Mouse (Mus musculus): ENCODE data around the gene Gm28308. TPM values are rescaled to one million over a fixed set of nuclear protein-coding genes. Genes with fewer than 3 reads are reported as not detected.

Gm28308 gene
- polyA plus RNA-seq, 1 experiment: not detected

- no peaks in the 10 kb centered on the region for H3K36me3 ChIP-seq (ENCODE audit: control insufficient read depth)
- H3K4me3 ChIP-seq (replicated peaks): no peak overlapping the region
- H3K4me1 ChIP-seq (ENCODE audit: control insufficient read depth): no peaks in the 10 kb centered on the region
- no peak for TF ChIP-seq GATA1 (IDR thresholded peaks at IDR 0.05; ENCODE audit: low read length)
- TF ChIP-seq TAL1 (IDR thresholded peaks at IDR 0.05; ENCODE audit: low read length): no peak
- H3K9me3 ChIP-seq (ENCODE audit: control insufficient read depth, low read length): no peaks in the 10 kb centered on the region
- H3K27me3 ChIP-seq (ENCODE audit: control insufficient read depth): no peaks in the 10 kb centered on the region
Measured at GRCm38 (mm10) chr6:52139115-52139514, 74.0 kb downstream of the Gm28308 start.

GRCm38 (mm10) chr6:52138576-52138975 lies 74.6 kb downstream of the Gm28308 start:
- Histone ChIP-seq H3K9me3 (ENCODE audit: control insufficient read depth, low read length) (no peaks in the 10 kb centered on the region), H3K4me3 (replicated peaks) (no peak overlapping the region), H3K36me3 (ENCODE audit: control insufficient read depth) (no peaks in the 10 kb centered on the region), H3K4me1 (ENCODE audit: control insufficient read depth) (no peaks in the 10 kb centered on the region), H3K27me3 (ENCODE audit: control insufficient read depth) (no peaks in the 10 kb centered on the region)
- TF ChIP-seq TAL1 (IDR thresholded peaks at IDR 0.05; ENCODE audit: low read length) (no peak), GATA1 (IDR thresholded peaks at IDR 0.05; ENCODE audit: low read length) (no peak)

- Histone ChIP-seq H3K4me3 (replicated peaks) (no peak overlapping the region), H3K27me3 (ENCODE audit: control insufficient read depth) (no peaks in the 10 kb centered on the region), H3K4me1 (ENCODE audit: control insufficient read depth) (no peaks in the 10 kb centered on the region), H3K9me3 (ENCODE audit: control insufficient read depth, low read length) (no peaks in the 10 kb centered on the region), H3K36me3 (ENCODE audit: control insufficient read depth) (no peaks in the 10 kb centered on the region)
- TF ChIP-seq GATA1 (IDR thresholded peaks at IDR 0.05; ENCODE audit: low read length) (no peak), TAL1 (IDR thresholded peaks at IDR 0.05; ENCODE audit: low read length) (no peak)
Measured at GRCm38 (mm10) chr6:52137841-52138535, 75.2 kb downstream of the Gm28308 start.

GRCm38 (mm10) chr6:52123673-52124072 lies 89.5 kb downstream of the Gm28308 start:
- Histone ChIP-seq H3K4me3 (replicated peaks) (no peak overlapping the region), H3K36me3 (ENCODE audit: control insufficient read depth) (no peaks in the 10 kb centered on the region), H3K4me1 (ENCODE audit: control insufficient read depth) (no peaks in the 10 kb centered on the region), H3K9me3 (ENCODE audit: control insufficient read depth, low read length) (0 out of 2 replicates have a peak, but pooled peaks cover 2% of the 10 kb centered on the region), H3K27me3 (ENCODE audit: control insufficient read depth) (no peaks in the 10 kb centered on the region)
- TF ChIP-seq GATA1 (IDR thresholded peaks at IDR 0.05; ENCODE audit: low read length) (no peak), TAL1 (IDR thresholded peaks at IDR 0.05; ENCODE audit: low read length) (no peak)

GRCm38 (mm10) chr6:52121173-52121572 lies 92.0 kb downstream of the Gm28308 start:
- Histone ChIP-seq H3K9me3 (ENCODE audit: control insufficient read depth, low read length) (no peaks in the 10 kb centered on the region), H3K27me3 (ENCODE audit: control insufficient read depth) (no peaks in the 10 kb centered on the region)
- TF ChIP-seq TAL1 (IDR thresholded peaks at IDR 0.05; ENCODE audit: low read length) (no peak), GATA1 (IDR thresholded peaks at IDR 0.05; ENCODE audit: low read length) (no peak)

GRCm38 (mm10) chr6:52118903-52119635 lies 94.1 kb downstream of the Gm28308 start:
- no peaks in the 10 kb centered on the region for H3K9me3 ChIP-seq (ENCODE audit: control insufficient read depth, low read length)
- no peak overlapping the region for H3K4me3 ChIP-seq (replicated peaks)
- H3K27me3 ChIP-seq (ENCODE audit: control insufficient read depth): no peaks in the 10 kb centered on the region; the same call in 1 of the 2 replicates
- TF ChIP-seq TAL1 (IDR thresholded peaks at IDR 0.05; ENCODE audit: low read length) (no peak), GATA1 (IDR thresholded peaks at IDR 0.05; ENCODE audit: low read length) (no peak)
- H3K36me3 ChIP-seq (ENCODE audit: control insufficient read depth): no peaks in the 10 kb centered on the region
- no peaks in the 10 kb centered on the region for H3K4me1 ChIP-seq (ENCODE audit: control insufficient read depth)

More at GRCm38 (mm10) chr6:52121173-52121572, 92.0 kb downstream of the Gm28308 start:
- Histone ChIP-seq H3K4me1 (ENCODE audit: control insufficient read depth) (no peaks in the 10 kb centered on the region), H3K36me3 (ENCODE audit: control insufficient read depth) (no peaks in the 10 kb centered on the region), H3K4me3 (replicated peaks) (no peak overlapping the region)

- TF ChIP-seq TAL1 (IDR thresholded peaks at IDR 0.05; ENCODE audit: low read length) (no peak), GATA1 (IDR thresholded peaks at IDR 0.05; ENCODE audit: low read length) (no peak)
- Histone ChIP-seq H3K9me3 (ENCODE audit: control insufficient read depth, low read length) (no peaks in the 10 kb centered on the region), H3K36me3 (ENCODE audit: control insufficient read depth) (no peaks in the 10 kb centered on the region), H3K4me3 (replicated peaks) (no peak overlapping the region), H3K4me1 (ENCODE audit: control insufficient read depth) (no peaks in the 10 kb centered on the region), H3K27me3 (ENCODE audit: control insufficient read depth) (peaks cover 2% of the 10 kb centered on the region; the same call in 1 of the 2 replicates)
Measured at GRCm38 (mm10) chr6:52115899-52116298, 97.2 kb downstream of the Gm28308 start.

Other genes with a start within 250 kb of the Gm28308 start
- gene Skap2, start 200.8 kb downstream of the Gm28308 start, polyA plus RNA-seq (2012): 0.03 and 0.04 TPM in 2 replicates
- gene Hoxa1, start 55.0 kb downstream of the Gm28308 start, polyA plus RNA-seq (2012): not detected in 2 replicates
- not detected in 2 replicates for gene Hoxa2, start 48.5 kb downstream of the Gm28308 start, polyA plus RNA-seq (2012)
- 0.02 TPM in 1 of 2 replicates, not detected in the other for gene 5730596B20Rik, start 35.8 kb downstream of the Gm28308 start, polyA plus RNA-seq (2012)
- gene Hoxa4, start 21.6 kb downstream of the Gm28308 start, polyA plus RNA-seq (2012): not detected in 2 replicates
- gene Hoxa5, start 8.8 kb downstream of the Gm28308 start, polyA plus RNA-seq (2012): not detected in 2 replicates
- gene Hoxa6, start 4.6 kb downstream of the Gm28308 start, polyA plus RNA-seq (2012): not detected in 2 replicates
- 0.02 TPM in 1 of 2 replicates, not detected in the other for gene Hoxa3, start within 50 bp of the Gm28308 start, polyA plus RNA-seq (2012)
- gene Hoxa7, start 8.5 kb upstream of the Gm28308 start, polyA plus RNA-seq (2012): 0.02 TPM in 1 of 2 replicates, not detected in the other
- gene Hoxa9, start 17.8 kb upstream of the Gm28308 start, polyA plus RNA-seq (2012): not detected in 2 replicates
- gene Hoxa10, start 27.5 kb upstream of the Gm28308 start, polyA plus RNA-seq (2012): not detected in 2 replicates
- 0.03 TPM in 1 of 2 replicates, not detected in the other for gene Hoxa11, start 32.5 kb upstream of the Gm28308 start, polyA plus RNA-seq (2012)
- not detected in 2 replicates for gene Hoxa13, start 47.5 kb upstream of the Gm28308 start, polyA plus RNA-seq (2012)
- not detected in 2 replicates for gene Evx1, start 100.2 kb upstream of the Gm28308 start, polyA plus RNA-seq (2012)